Mouse (Mus musculus): Measurements from ENCODE around the gene Dcdc2c. TPM values are rescaled to one million over a fixed set of nuclear protein-coding genes. Genes with fewer than 3 reads are reported as not detected.
A peak's percentile ranks its signal among the peaks of the same experiment; 100 is the strongest.

Gene Dcdc2c
- under 1 TPM; 0.41 to 0.42 TPM for total RNA-seq (2021)
- long read RNA-seq, experiment 1: 0 reads
- long read RNA-seq, experiment 2: 0 reads

- Histone ChIP-seq H3K27ac (no peak within 1 kb of the TSS), H3K4me3 (no peak within 1 kb of the TSS)
- TF ChIP-seq CTCF (conservative IDR thresholded peaks at IDR 0.05): no peak
- DNase-seq (ENCODE audit: low spot score in 2 of 2): no peak
These were observed at the start of gene Dcdc2c for GRCm38 (mm10) chr12:28552299-28552698. Gene Dcdc2c, minus strand, starts transcription at chr12:28552399.

GRCm38 (mm10) chr12:28598526-28598991 is 46.4 kb upstream of the Dcdc2c start:
- no peak overlapping the region for H3K27ac ChIP-seq
- H3K4me3 ChIP-seq: no peak overlapping the region
- TF ChIP-seq CTCF (conservative IDR thresholded peaks at IDR 0.05): no peak
- DNase-seq (ENCODE audit: low spot score in 2 of 2): no peak

GRCm38 (mm10) chr12:28598110-28598509 is 45.9 kb upstream of the Dcdc2c start:
- H3K4me3 ChIP-seq: no peak overlapping the region
- DNase-seq (ENCODE audit: low spot score in 2 of 2): no peak
- no peak overlapping the region for H3K27ac ChIP-seq
- no peak for TF ChIP-seq CTCF (conservative IDR thresholded peaks at IDR 0.05)

DNA sequence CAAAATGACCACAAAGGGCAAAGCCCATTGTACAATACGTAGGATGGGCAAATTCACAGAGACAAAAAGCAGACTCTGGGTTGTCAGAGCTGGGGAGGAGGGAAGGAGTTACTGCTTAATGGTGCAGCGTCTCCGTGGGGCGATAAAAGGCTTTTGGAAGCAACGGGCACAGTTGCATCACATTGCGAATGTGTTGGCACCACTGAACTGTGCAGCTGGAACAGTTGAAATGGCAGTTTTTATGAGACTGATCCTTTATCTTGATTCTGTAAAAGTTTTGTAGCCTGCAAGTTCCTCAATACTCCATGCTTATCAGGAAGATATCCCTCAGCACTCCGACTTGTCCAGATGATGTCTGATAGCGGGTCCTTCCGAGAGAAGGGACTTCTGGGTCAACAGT is 45.5 kb upstream of the Dcdc2c start:
- H3K27ac ChIP-seq: no peak overlapping the region
- no peak for DNase-seq (ENCODE audit: low spot score in 2 of 2)
- TF ChIP-seq CTCF (conservative IDR thresholded peaks at IDR 0.05): no peak
- H3K4me3 ChIP-seq: no peak overlapping the region

DNA sequence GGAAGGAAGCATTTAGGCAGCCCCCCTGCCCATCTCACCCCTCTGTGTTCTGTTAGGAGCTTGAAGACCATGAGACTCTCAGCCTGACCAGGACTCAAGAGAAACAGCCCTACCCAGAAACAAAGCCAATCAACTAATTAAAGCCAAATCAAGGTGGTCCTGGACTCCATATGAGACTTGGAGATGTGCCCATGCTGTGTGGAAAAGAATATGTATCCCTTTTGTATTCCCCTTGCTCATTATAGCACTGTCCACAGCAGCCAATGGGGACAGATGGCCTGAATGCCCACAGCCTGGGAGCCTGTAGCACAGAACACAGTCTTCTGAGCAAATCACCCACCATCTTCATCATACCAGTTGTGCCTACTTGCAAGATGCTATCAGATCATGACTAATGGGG is 44.7 kb upstream of the Dcdc2c start:
- Histone ChIP-seq H3K4me3 (no peak overlapping the region), H3K27ac (no peak overlapping the region)
- no peak for DNase-seq (ENCODE audit: low spot score in 2 of 2)
- TF ChIP-seq CTCF (conservative IDR thresholded peaks at IDR 0.05): no peak

- H3K27ac ChIP-seq: no peak overlapping the region
- DNase-seq (ENCODE audit: low spot score in 2 of 2): no peak
- no peak; the same call in 1 of the 2 replicates for TF ChIP-seq CTCF (conservative IDR thresholded peaks at IDR 0.05)
- H3K4me3 ChIP-seq: no peak overlapping the region
These were observed 38.2 kb upstream of the Dcdc2c start for GRCm38 (mm10) chr12:28590428-28590827.

DNA sequence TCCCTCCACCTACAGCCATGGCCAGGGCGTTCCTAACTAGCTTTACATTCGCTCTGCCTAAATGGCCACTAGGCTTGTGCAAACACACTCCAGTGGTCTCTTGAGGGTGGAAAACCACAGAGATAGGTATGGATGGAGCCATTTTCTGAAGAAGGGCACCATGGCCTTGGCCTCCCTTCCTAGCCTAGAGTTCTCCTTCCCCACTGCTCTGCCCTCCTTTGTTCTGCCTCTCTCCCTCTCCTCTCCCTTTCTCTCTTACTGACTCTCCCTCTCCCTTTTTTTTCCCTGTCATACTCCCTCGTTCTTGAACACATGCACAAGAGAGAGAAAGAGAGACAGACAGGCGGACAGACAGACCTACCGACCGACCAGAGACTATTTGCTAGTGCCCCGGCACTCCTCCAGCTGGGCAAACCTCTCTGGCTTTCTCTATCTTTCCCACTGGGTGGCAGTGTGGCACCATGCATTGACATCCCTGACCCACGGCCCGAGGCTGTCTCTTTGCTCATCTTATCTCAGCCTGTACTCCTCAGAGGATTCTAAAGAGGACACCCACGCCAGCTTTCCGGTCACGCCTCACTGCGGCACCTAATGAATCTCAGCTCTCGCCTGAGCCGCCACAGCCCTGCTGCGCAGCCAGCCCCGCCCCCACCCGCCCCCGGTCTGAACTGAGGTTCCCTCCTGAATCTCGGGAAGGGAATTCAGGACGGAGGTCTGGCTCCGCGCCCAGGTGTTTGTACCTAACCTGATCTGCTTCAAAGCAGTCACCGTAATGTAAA is 37.1 kb upstream of the Dcdc2c start:
- DNase-seq (ENCODE audit: low spot score in 2 of 2): peak; percentile 90 to 91
- H3K4me3 ChIP-seq: peak overlapping the region; percentile 53
- H3K27ac ChIP-seq: peak overlapping the region; percentile 96
- TF ChIP-seq CTCF (conservative IDR thresholded peaks at IDR 0.05): peak; percentile 97; the same call in 1 of the 2 replicates

- peak overlapping the region; percentile 96 for H3K27ac ChIP-seq
- peak overlapping the region; percentile 53; the same call in 1 of the 2 replicates for H3K4me3 ChIP-seq
- no peak for TF ChIP-seq CTCF (conservative IDR thresholded peaks at IDR 0.05)
- peak; percentile 57 to 84 for DNase-seq (ENCODE audit: low spot score in 2 of 2)
These were observed 35.8 kb upstream of the Dcdc2c start for GRCm38 (mm10) chr12:28587949-28588348.

DNA sequence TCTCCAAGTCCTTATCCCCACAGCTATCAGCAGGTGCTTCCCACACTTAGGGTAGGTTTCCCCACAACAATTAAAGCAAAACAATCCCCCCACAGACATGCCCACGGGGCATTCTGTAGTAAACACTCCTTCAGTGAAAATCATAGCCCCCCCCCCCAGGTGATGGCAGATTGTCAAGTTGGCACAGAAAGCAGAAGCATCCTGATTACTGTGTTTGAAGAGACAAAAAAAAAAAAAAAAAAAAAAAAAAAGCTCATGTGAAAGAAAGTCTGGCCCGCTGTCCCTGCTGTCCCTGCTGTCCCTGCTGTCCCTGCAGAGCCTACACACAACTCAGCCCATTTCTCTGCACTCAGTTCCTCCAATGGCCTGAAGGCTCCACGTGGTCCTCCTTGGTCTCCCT is 31.8 kb upstream of the Dcdc2c start:
- TF ChIP-seq CTCF (conservative IDR thresholded peaks at IDR 0.05): no peak
- Histone ChIP-seq H3K4me3 (no peak overlapping the region), H3K27ac (no peak overlapping the region)
- no peak for DNase-seq (ENCODE audit: low spot score in 2 of 2)

- TF ChIP-seq CTCF (conservative IDR thresholded peaks at IDR 0.05): no peak
These were observed 30.2 kb upstream of the Dcdc2c start, which contains the start of gene Allc for GRCm38 (mm10) chr12:28582423-28582822. Gene Allc, minus strand, starts transcription at chr12:28582523.

DNA sequence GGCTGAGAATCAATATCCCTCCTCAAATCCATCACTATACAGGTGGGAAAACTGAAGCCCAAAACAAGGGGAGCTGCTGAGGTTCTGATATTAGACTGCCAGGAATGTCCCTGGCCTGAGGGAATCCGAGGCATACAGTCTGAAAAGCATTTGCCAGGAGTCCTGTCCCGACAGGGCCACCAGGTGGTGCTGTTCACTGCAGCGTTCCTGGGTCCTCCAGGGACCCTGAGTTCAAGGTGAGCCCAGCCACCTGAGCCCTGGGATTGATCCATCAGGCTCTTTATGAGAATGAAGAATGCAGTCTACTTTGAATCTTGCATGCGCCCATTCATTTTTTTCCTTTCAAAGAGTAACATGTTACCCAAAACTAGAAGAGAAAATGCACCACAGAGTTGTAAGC is 26.9 kb upstream of the Dcdc2c start:
- DNase-seq (ENCODE audit: low spot score in 2 of 2): no peak
- H3K27ac ChIP-seq: no peak overlapping the region
- peak; percentile 78 for TF ChIP-seq CTCF (conservative IDR thresholded peaks at IDR 0.05)
- no peak overlapping the region for H3K4me3 ChIP-seq

More at GRCm38 (mm10) chr12:28582423-28582822, 30.2 kb upstream of the Dcdc2c start, which contains the start of gene Allc:
- no peak for DNase-seq (ENCODE audit: low spot score in 2 of 2)
- Histone ChIP-seq H3K27ac (no peak within 1 kb of the TSS), H3K4me3 (no peak within 1 kb of the TSS)

DNA sequence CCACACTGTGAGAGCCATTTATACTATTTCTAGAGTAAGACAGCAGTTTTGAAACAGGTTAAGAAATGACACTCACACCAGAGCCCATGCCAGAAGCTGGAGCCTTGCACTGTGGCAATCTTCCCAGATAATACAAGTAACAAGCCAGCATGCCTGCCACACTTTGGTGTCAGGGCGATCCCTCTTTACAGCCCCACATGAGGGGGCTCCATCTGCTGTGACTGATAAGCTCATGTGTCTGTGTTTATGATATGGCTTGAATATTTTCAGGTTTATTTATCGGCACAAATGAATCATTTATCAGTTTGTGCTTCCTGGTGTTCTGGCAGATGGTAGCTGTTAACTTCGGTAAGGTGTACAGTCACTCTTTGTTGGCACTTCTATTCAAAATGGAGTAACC is 25.9 kb upstream of the Dcdc2c start:
- TF ChIP-seq CTCF (conservative IDR thresholded peaks at IDR 0.05): no peak
- DNase-seq (ENCODE audit: low spot score in 2 of 2): no peak
- H3K4me3 ChIP-seq: no peak overlapping the region
- no peak overlapping the region for H3K27ac ChIP-seq

- TF ChIP-seq CTCF (conservative IDR thresholded peaks at IDR 0.05): no peak
- H3K27ac ChIP-seq: no peak overlapping the region
- H3K4me3 ChIP-seq: no peak overlapping the region
- DNase-seq (ENCODE audit: low spot score in 2 of 2): no peak
These were observed 23.3 kb upstream of the Dcdc2c start for GRCm38 (mm10) chr12:28575366-28576070.
